Mouse (Mus musculus) midbrain, embryonic 10.5 days (tissue): Measurements from ENCODE around the gene Pgs1. TPM values are rescaled to one million over a fixed set of nuclear protein-coding genes. Genes with fewer than 3 reads are reported as not detected.

Source experiments
- DNase-seq: peaks from one replicate; pipeline ENCODE4 v3.0.0-alpha.2; 2017; ENCODE audit warnings: low spot score
- H3K27ac ChIP-seq: fragments of 300-500 bp; sonication (generic); replicated peaks from 2 replicates; pipeline ENCODE4 v1.5.1; 2016; ENCODE audit warnings: mild to moderate bottlenecking
- H3K27me3 ChIP-seq: fragments of 300-500 bp; sonication (generic); 2 replicates; pipeline ENCODE4 v1.6.1; 2016; ENCODE audit warnings: low read depth, mild to moderate bottlenecking; ENCODE audit not compliant: poor library complexity, severe bottlenecking
- H3K36me3 ChIP-seq: fragments of 300-500 bp; sonication (generic); 2 replicates; pipeline ENCODE4 v1.6.1; 2016; ENCODE audit warnings: mild to moderate bottlenecking, moderate library complexity
- H3K4me1 ChIP-seq: fragments of 300-500 bp; sonication (generic); 2 replicates; pipeline ENCODE4 v1.6.1; 2016
- H3K4me3 ChIP-seq: fragments of 300-500 bp; sonication (generic); 2 replicates; pipeline ENCODE4 v1.5.1; 2016; ENCODE audit warnings: mild to moderate bottlenecking, moderate library complexity
- H3K9me3 ChIP-seq: fragments of 300-500 bp; sonication (generic); replicated peaks from 2 replicates; pipeline ENCODE4 v1.6.1; 2016; ENCODE audit warnings: mild to moderate bottlenecking
- WGBS: fragments of 180-500 bp; shearing (Covaris S2); methylation state at CpG from one replicate; pipeline ENCODE4 v1.1.7; 2016; 5-methylcytosine and 5-hydroxymethylcytosine counted together
- polyA plus RNA-seq: library from polyadenylated mRNA; unstranded; fragments of >200 nt; fragmentation: Nextera tagmentation; extraction: Ambion mirVana; gene quantifications from 2 replicates; pipeline ENCODE4 v1.2.1, GENCODE M21; 2016

The Pgs1 gene
- polyA plus RNA-seq, 1 experiment from 2014 or later = 45.0 TPM

GRCm38 (mm10) chr11:118018328-118018727 is 32.2 kb downstream of the Pgs1 start:
- Histone ChIP-seq H3K36me3 (peaks cover 93% of the 10 kb centered on the region), H3K4me1 (peaks cover 16% of the 10 kb centered on the region; the same call in 1 of the 2 replicates), H3K4me3 (no peak overlapping the region), H3K27ac (no peak overlapping the region), H3K27me3 (no peaks in the 10 kb centered on the region), H3K9me3 (peaks cover 8% of the 10 kb centered on the region; the same call in 1 of the 2 replicates)
- DNase-seq = no peak
- WGBS = 92% methylated on average over 4 of the region's 4 CpGs

- Histone ChIP-seq H3K27ac (peak overlapping the region; percentile 33; the same call in 1 of the 2 replicates), H3K27me3 (no peaks in the 10 kb centered on the region), H3K4me3 (no peak overlapping the region), H3K4me1 (peaks cover 8% of the 10 kb centered on the region; the same call in 1 of the 2 replicates), H3K9me3 (peaks cover 8% of the 10 kb centered on the region; the same call in 1 of the 2 replicates), H3K36me3 (peaks cover 97% of the 10 kb centered on the region)
- 21% methylated on average over 1 of the region's 1 CpGs for WGBS
- DNase-seq = peak; percentile 65
These were observed 35.7 kb downstream of the Pgs1 start for GRCm38 (mm10) chr11:118021806-118022205.

GRCm38 (mm10) chr11:118023475-118023874 is 37.4 kb downstream of the Pgs1 start:
- H3K36me3 ChIP-seq = peaks cover 93% of the 10 kb centered on the region

GRCm38 (mm10) chr11:118024111-118024510 is 38.0 kb downstream of the Pgs1 start:
- Histone ChIP-seq H3K4me3 (no peak overlapping the region), H3K36me3 (peaks cover 89% of the 10 kb centered on the region), H3K27me3 (no peaks in the 10 kb centered on the region), H3K27ac (no peak overlapping the region; the same call in 1 of the 2 replicates), H3K4me1 (peaks cover 8% of the 10 kb centered on the region; the same call in 1 of the 2 replicates), H3K9me3 (no peaks in the 10 kb centered on the region)
- DNase-seq = no peak
- WGBS = 81% methylated on average over 2 of the region's 2 CpGs

More at GRCm38 (mm10) chr11:118023475-118023874, 37.4 kb downstream of the Pgs1 start:
- WGBS = 92% methylated on average over 7 of the region's 7 CpGs
- H3K4me3 ChIP-seq = no peak overlapping the region
- no peaks in the 10 kb centered on the region; the same call in 1 of the 2 replicates for H3K9me3 ChIP-seq
- H3K27ac ChIP-seq = no peak overlapping the region
- H3K4me1 ChIP-seq = peaks cover 8% of the 10 kb centered on the region; the same call in 1 of the 2 replicates
- no peaks in the 10 kb centered on the region for H3K27me3 ChIP-seq
- DNase-seq = no peak

- Histone ChIP-seq H3K27me3 (no peaks in the 10 kb centered on the region), H3K9me3 (0 out of 2 replicates have a peak, but pooled peaks cover 12% of the 10 kb centered on the region), H3K4me3 (no peak overlapping the region), H3K36me3 (peaks cover 65% of the 10 kb centered on the region), H3K4me1 (no peaks in the 10 kb centered on the region), H3K27ac (no peak overlapping the region)
- DNase-seq = no peak
- WGBS = 92% methylated on average over 6 of the region's 6 CpGs
These were observed 43.1 kb downstream of the Pgs1 start for GRCm38 (mm10) chr11:118029170-118029569.

GRCm38 (mm10) chr11:118031134-118031533 is 45.0 kb downstream of the Pgs1 start:
- no peak overlapping the region for H3K4me3 ChIP-seq
- no peaks in the 10 kb centered on the region for H3K27me3 ChIP-seq
- WGBS = 95% methylated on average over 9 of the region's 9 CpGs
- DNase-seq = no peak
- no peak overlapping the region for H3K27ac ChIP-seq
- 0 out of 2 replicates have a peak, but pooled peaks cover 12% of the 10 kb centered on the region for H3K9me3 ChIP-seq
- H3K4me1 ChIP-seq = no peaks in the 10 kb centered on the region
- peaks cover 45% of the 10 kb centered on the region for H3K36me3 ChIP-seq

GRCm38 (mm10) chr11:118034395-118034794 is 48.3 kb downstream of the Pgs1 start:
- WGBS = 88% methylated on average over 13 of the region's 13 CpGs
- H3K9me3 ChIP-seq = 0 out of 2 replicates have a peak, but pooled peaks cover 12% of the 10 kb centered on the region

GRCm38 (mm10) chr11:118035068-118035467 is 49.0 kb downstream of the Pgs1 start:
- no peak overlapping the region for H3K27ac ChIP-seq
- peaks cover 24% of the 10 kb centered on the region for H3K36me3 ChIP-seq
- WGBS = 85% methylated on average over 9 of the region's 9 CpGs
- H3K9me3 ChIP-seq = 0 out of 2 replicates have a peak, but pooled peaks cover 12% of the 10 kb centered on the region
- H3K4me3 ChIP-seq = no peak overlapping the region
- peaks cover 7% of the 10 kb centered on the region for H3K4me1 ChIP-seq
- H3K27me3 ChIP-seq = no peaks in the 10 kb centered on the region
- no peak for DNase-seq

More at GRCm38 (mm10) chr11:118034395-118034794, 48.3 kb downstream of the Pgs1 start:
- Histone ChIP-seq H3K36me3 (peaks cover 24% of the 10 kb centered on the region), H3K27ac (no peak overlapping the region), H3K4me1 (peaks cover 7% of the 10 kb centered on the region), H3K4me3 (no peak overlapping the region), H3K27me3 (no peaks in the 10 kb centered on the region)
- no peak for DNase-seq

GRCm38 (mm10) chr11:118042791-118043190 is 56.7 kb downstream of the Pgs1 start:
- peak overlapping the region; percentile 67; the same call in 1 of the 2 replicates for H3K27ac ChIP-seq
- H3K27me3 ChIP-seq = no peaks in the 10 kb centered on the region
- H3K4me1 ChIP-seq = peaks cover 17% of the 10 kb centered on the region
- no peaks in the 10 kb centered on the region for H3K9me3 ChIP-seq
- H3K36me3 ChIP-seq = peaks cover 4% of the 10 kb centered on the region; the same call in 1 of the 2 replicates
- 92% methylated on average over 9 of the region's 9 CpGs for WGBS
- no peak for DNase-seq
- H3K4me3 ChIP-seq = no peak overlapping the region

- Histone ChIP-seq H3K9me3 (no peaks in the 10 kb centered on the region), H3K27ac (peak overlapping the region; percentile 67), H3K4me1 (peaks cover 17% of the 10 kb centered on the region), H3K4me3 (no peak overlapping the region), H3K27me3 (no peaks in the 10 kb centered on the region), H3K36me3 (peaks cover 4% of the 10 kb centered on the region; the same call in 1 of the 2 replicates)
- 73% methylated on average over 14 of the region's 14 CpGs for WGBS
- DNase-seq = no peak
These were observed 57.3 kb downstream of the Pgs1 start for GRCm38 (mm10) chr11:118043293-118043907.

- no peak overlapping the region for H3K4me3 ChIP-seq
- DNase-seq = no peak
These were observed 63.5 kb downstream of the Pgs1 start for GRCm38 (mm10) chr11:118049641-118050040.

GRCm38 (mm10) chr11:118050174-118050573 is 64.1 kb downstream of the Pgs1 start:
- peaks cover 9% of the 10 kb centered on the region for H3K4me1 ChIP-seq
- 82% methylated on average over 16 of the region's 16 CpGs for WGBS
- 0 out of 2 replicates have a peak overlapping the region, but pooled peaks have one; percentile 9 for H3K27ac ChIP-seq
- H3K27me3 ChIP-seq = no peaks in the 10 kb centered on the region
- H3K4me3 ChIP-seq = no peak overlapping the region
- no peaks in the 10 kb centered on the region for H3K9me3 ChIP-seq
- no peak for DNase-seq
- H3K36me3 ChIP-seq = no peaks in the 10 kb centered on the region

More at GRCm38 (mm10) chr11:118049641-118050040, 63.5 kb downstream of the Pgs1 start:
- H3K27me3 ChIP-seq = no peaks in the 10 kb centered on the region
- H3K27ac ChIP-seq = no peak overlapping the region
- H3K9me3 ChIP-seq = no peaks in the 10 kb centered on the region
- no peaks in the 10 kb centered on the region for H3K36me3 ChIP-seq
- H3K4me1 ChIP-seq = peaks cover 8% of the 10 kb centered on the region
- 40% methylated on average over 8 of the region's 8 CpGs for WGBS

- no peaks in the 10 kb centered on the region for H3K9me3 ChIP-seq
- H3K4me3 ChIP-seq = no peak overlapping the region
- no peaks in the 10 kb centered on the region for H3K36me3 ChIP-seq
- peaks cover 17% of the 10 kb centered on the region for H3K4me1 ChIP-seq
- H3K27ac ChIP-seq = no peak overlapping the region
- no peaks in the 10 kb centered on the region for H3K27me3 ChIP-seq
- DNase-seq = no peak
- 77% methylated on average over 12 of the region's 12 CpGs for WGBS
These were observed 72.3 kb downstream of the Pgs1 start for GRCm38 (mm10) chr11:118058367-118058766.
